Mouse (Mus musculus): Measurements from ENCODE around the gene Zdhhc3. TPM values are rescaled to one million over a fixed set of nuclear protein-coding genes. Genes with fewer than 3 reads are reported as not detected.

Gene Zdhhc3
- polyA plus RNA-seq, 1 experiment = 44.0 TPM

GRCm38 (mm10) chr9:123090844-123091243 lies 22.2 kb downstream of the Zdhhc3 start:
- Histone ChIP-seq H3K27me3 (ENCODE audit: control insufficient read depth, insufficient read depth, insufficient read length) (no peaks in the 10 kb centered on the region), H3K79me2 (ENCODE audit: control insufficient read depth, insufficient read depth) (no peaks in the 10 kb centered on the region), H3ac (ENCODE audit: control insufficient read depth, insufficient read length) (no peak overlapping the region), H3K4me2 (ENCODE audit: low read depth) (no peak overlapping the region), H3K4me3 (no peak overlapping the region), H3K36me3 (ENCODE audit: control insufficient read depth, insufficient read depth) (peaks cover 26% of the 10 kb centered on the region)
- TF ChIP-seq SRF (IDR thresholded peaks at IDR 0.05; ENCODE audit: control insufficient read depth, insufficient read length, low read depth) (no peak), E2F4 (IDR thresholded peaks at IDR 0.05; ENCODE audit: insufficient read depth) (no peak), MYOG (IDR thresholded peaks at IDR 0.05; ENCODE audit: control insufficient read depth in 1 of 3, insufficient read depth in 1 of 3, insufficient read length in 2 of 3, low read depth in 2 of 3) (no peak), POLR2A (IDR thresholded peaks at IDR 0.05; ENCODE audit: insufficient read length, low read depth) (no peak), MYOD1 (IDR thresholded peaks at IDR 0.05; ENCODE audit: control insufficient read depth in 1 of 3, insufficient read length in 2 of 3, low read depth in 2 of 3) (no peak), REST (IDR thresholded peaks at IDR 0.05; ENCODE audit: insufficient read depth, insufficient read length) (no peak), USF1 (IDR thresholded peaks at IDR 0.05; ENCODE audit: low read depth) (no peak), CEBPB (IDR thresholded peaks at IDR 0.05; ENCODE audit: insufficient read depth, poor library complexity, severe bottlenecking) (no peak), MAX (IDR thresholded peaks at IDR 0.05; ENCODE audit: low read depth) (no peak)

GRCm38 (mm10) chr9:123087558-123087957 lies 25.4 kb downstream of the Zdhhc3 start:
- Histone ChIP-seq H3K36me3 (ENCODE audit: control insufficient read depth, insufficient read depth) (peaks cover 34% of the 10 kb centered on the region), H3K4me3 (no peak overlapping the region), H3K79me2 (ENCODE audit: control insufficient read depth, insufficient read depth) (no peaks in the 10 kb centered on the region), H3K27me3 (ENCODE audit: control insufficient read depth, insufficient read depth, insufficient read length) (no peaks in the 10 kb centered on the region), H3ac (ENCODE audit: control insufficient read depth, insufficient read length) (no peak overlapping the region), H3K4me2 (ENCODE audit: low read depth) (no peak overlapping the region)
- TF ChIP-seq POLR2AphosphoS2 (IDR thresholded peaks at IDR 0.05; ENCODE audit: insufficient read length, low read depth) = no peak
- no peak for TF ChIP-seq E2F4 (IDR thresholded peaks at IDR 0.05; ENCODE audit: insufficient read depth)
- no peak for TF ChIP-seq MYOD1 (IDR thresholded peaks at IDR 0.05; ENCODE audit: control insufficient read depth in 1 of 3, insufficient read length in 2 of 3, low read depth in 2 of 3)
- TF ChIP-seq MYOG (IDR thresholded peaks at IDR 0.05; ENCODE audit: control insufficient read depth in 1 of 3, insufficient read depth in 1 of 3, insufficient read length in 2 of 3, low read depth in 2 of 3) = no peak
- TF ChIP-seq MAX (IDR thresholded peaks at IDR 0.05; ENCODE audit: low read depth) = no peak
- TF ChIP-seq REST (IDR thresholded peaks at IDR 0.05; ENCODE audit: insufficient read depth, insufficient read length) = no peak
- no peak for TF ChIP-seq TCF12 (IDR thresholded peaks at IDR 0.05; ENCODE audit: insufficient read depth, poor library complexity, severe bottlenecking)

DNA sequence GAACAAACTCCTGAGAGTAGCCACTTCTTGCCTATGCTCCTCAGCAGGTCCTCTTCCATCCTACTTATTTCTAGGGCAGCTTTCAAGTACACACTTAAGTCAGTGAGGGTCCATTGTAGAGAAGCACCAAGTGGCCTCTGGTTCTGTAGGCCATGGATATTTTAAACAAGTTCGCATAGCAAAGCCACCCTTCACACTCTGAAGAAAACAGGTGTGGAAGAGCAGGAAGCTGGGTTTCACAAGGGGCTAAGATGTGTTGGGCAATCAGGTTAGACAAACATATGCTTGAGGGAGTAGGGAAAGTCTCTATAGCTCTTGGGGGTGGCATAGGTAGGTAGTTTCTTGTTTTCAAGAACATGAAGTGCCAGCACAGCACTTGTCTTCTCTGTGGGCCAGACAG lies 27.6 kb downstream of the Zdhhc3 start:
- H3K36me3 ChIP-seq (ENCODE audit: control insufficient read depth, insufficient read depth) = peaks cover 34% of the 10 kb centered on the region
- no peak overlapping the region for H3ac ChIP-seq (ENCODE audit: control insufficient read depth, insufficient read length)
- no peak for TF ChIP-seq REST (IDR thresholded peaks at IDR 0.05; ENCODE audit: insufficient read depth, insufficient read length)
- no peak overlapping the region for H3K4me2 ChIP-seq (ENCODE audit: low read depth)
- no peak overlapping the region for H3K4me3 ChIP-seq
- no peaks in the 10 kb centered on the region for H3K79me2 ChIP-seq (ENCODE audit: control insufficient read depth, insufficient read depth)
- no peaks in the 10 kb centered on the region for H3K27me3 ChIP-seq (ENCODE audit: control insufficient read depth, insufficient read depth, insufficient read length)

DNA sequence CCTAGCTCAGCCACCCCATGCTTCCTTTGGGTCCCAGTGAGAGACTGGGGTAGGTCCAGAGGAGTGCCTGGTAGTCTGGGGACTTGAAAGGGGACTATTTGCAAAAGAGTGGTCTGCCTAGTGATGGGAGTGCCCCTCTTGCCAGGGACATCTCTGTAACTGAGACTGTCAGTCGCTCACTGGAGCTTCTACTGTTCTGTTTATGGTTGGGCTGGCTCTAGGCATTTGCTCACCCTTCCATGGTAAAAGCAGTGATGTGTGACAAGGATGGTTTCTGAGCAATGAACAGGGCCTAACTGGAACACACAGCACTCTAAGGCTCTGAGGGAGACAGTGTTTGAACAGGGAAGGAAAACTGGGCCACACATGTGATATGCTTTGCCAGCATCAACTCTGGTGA lies 32.2 kb downstream of the Zdhhc3 start:
- Histone ChIP-seq H3K4me3 (no peak overlapping the region), H3ac (ENCODE audit: control insufficient read depth, insufficient read length) (no peak overlapping the region), H3K4me2 (ENCODE audit: low read depth) (no peak overlapping the region), H3K36me3 (ENCODE audit: control insufficient read depth, insufficient read depth) (peaks cover 20% of the 10 kb centered on the region), H3K27me3 (ENCODE audit: control insufficient read depth, insufficient read depth, insufficient read length) (no peaks in the 10 kb centered on the region), H3K79me2 (ENCODE audit: control insufficient read depth, insufficient read depth) (no peaks in the 10 kb centered on the region)
- no peak for TF ChIP-seq TCF3 (IDR thresholded peaks at IDR 0.05; ENCODE audit: insufficient read length, low read depth)
- no peak for TF ChIP-seq SRF (IDR thresholded peaks at IDR 0.05; ENCODE audit: control insufficient read depth, insufficient read length, low read depth)
- TF ChIP-seq REST (IDR thresholded peaks at IDR 0.05; ENCODE audit: insufficient read depth, insufficient read length) = no peak
- TF ChIP-seq CEBPB (IDR thresholded peaks at IDR 0.05; ENCODE audit: insufficient read depth, poor library complexity, severe bottlenecking) = no peak
- TF ChIP-seq TCF12 (IDR thresholded peaks at IDR 0.05; ENCODE audit: insufficient read depth, poor library complexity, severe bottlenecking) = no peak
- TF ChIP-seq POLR2AphosphoS2 (IDR thresholded peaks at IDR 0.05; ENCODE audit: insufficient read length, low read depth) = no peak
- TF ChIP-seq USF1 (IDR thresholded peaks at IDR 0.05; ENCODE audit: low read depth) = no peak
- no peak for TF ChIP-seq MAX (IDR thresholded peaks at IDR 0.05; ENCODE audit: low read depth)
- TF ChIP-seq MYOD1 (IDR thresholded peaks at IDR 0.05; ENCODE audit: control insufficient read depth in 1 of 3, insufficient read length in 2 of 3, low read depth in 2 of 3) = no peak
- no peak for TF ChIP-seq POLR2A (IDR thresholded peaks at IDR 0.05; ENCODE audit: insufficient read length, low read depth)
- TF ChIP-seq E2F4 (IDR thresholded peaks at IDR 0.05; ENCODE audit: insufficient read depth) = no peak
- no peak for TF ChIP-seq MYOG (IDR thresholded peaks at IDR 0.05; ENCODE audit: control insufficient read depth in 1 of 3, insufficient read depth in 1 of 3, insufficient read length in 2 of 3, low read depth in 2 of 3)

- Histone ChIP-seq H3K4me3 (no peak overlapping the region), H3K79me2 (ENCODE audit: control insufficient read depth, insufficient read depth) (no peaks in the 10 kb centered on the region), H3K36me3 (ENCODE audit: control insufficient read depth, insufficient read depth) (peaks cover 23% of the 10 kb centered on the region), H3K4me2 (ENCODE audit: low read depth) (no peak overlapping the region), H3ac (ENCODE audit: control insufficient read depth, insufficient read length) (no peak overlapping the region), H3K27me3 (ENCODE audit: control insufficient read depth, insufficient read depth, insufficient read length) (no peaks in the 10 kb centered on the region)
- TF ChIP-seq POLR2AphosphoS2 (IDR thresholded peaks at IDR 0.05; ENCODE audit: insufficient read length, low read depth) = no peak
Measured at GRCm38 (mm10) chr9:123080355-123080754, 32.6 kb downstream of the Zdhhc3 start.

DNA sequence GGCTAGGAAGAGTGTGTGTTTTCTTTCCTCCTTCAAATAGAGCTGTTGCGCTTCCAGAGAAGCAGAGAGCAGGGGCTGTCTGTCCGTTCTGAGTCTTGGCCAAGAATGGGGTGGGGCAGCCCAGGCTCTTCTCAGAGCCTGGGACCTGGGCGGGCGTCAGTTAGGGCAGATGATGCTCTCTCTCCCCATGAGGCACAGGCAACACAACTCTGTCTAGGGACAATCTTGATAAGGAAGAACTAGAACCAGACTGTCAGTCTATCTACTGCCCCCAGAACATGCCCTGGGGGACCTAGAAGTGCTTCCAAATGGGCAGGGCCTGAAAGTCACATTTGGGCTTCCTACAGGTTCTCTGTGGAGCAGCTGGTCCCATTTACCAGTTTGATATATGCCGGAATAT lies 33.9 kb downstream of the Zdhhc3 start:
- no peaks in the 10 kb centered on the region for H3K27me3 ChIP-seq (ENCODE audit: control insufficient read depth, insufficient read depth, insufficient read length)

More for the DNA sequence above, 33.9 kb downstream of the Zdhhc3 start:
- Histone ChIP-seq H3K36me3 (ENCODE audit: control insufficient read depth, insufficient read depth) (peaks cover 17% of the 10 kb centered on the region), H3K79me2 (ENCODE audit: control insufficient read depth, insufficient read depth) (no peaks in the 10 kb centered on the region), H3K4me2 (ENCODE audit: low read depth) (no peak overlapping the region), H3ac (ENCODE audit: control insufficient read depth, insufficient read length) (no peak overlapping the region), H3K4me3 (no peak overlapping the region)
- TF ChIP-seq CEBPB (IDR thresholded peaks at IDR 0.05; ENCODE audit: insufficient read depth, poor library complexity, severe bottlenecking) (no peak), POLR2AphosphoS2 (IDR thresholded peaks at IDR 0.05; ENCODE audit: insufficient read length, low read depth) (no peak), MYOD1 (IDR thresholded peaks at IDR 0.05; ENCODE audit: control insufficient read depth in 1 of 3, insufficient read length in 2 of 3, low read depth in 2 of 3) (no peak), POLR2A (IDR thresholded peaks at IDR 0.05; ENCODE audit: insufficient read length, low read depth) (no peak), E2F4 (IDR thresholded peaks at IDR 0.05; ENCODE audit: insufficient read depth) (no peak), SRF (IDR thresholded peaks at IDR 0.05; ENCODE audit: control insufficient read depth, insufficient read length, low read depth) (no peak), TCF12 (IDR thresholded peaks at IDR 0.05; ENCODE audit: insufficient read depth, poor library complexity, severe bottlenecking) (no peak), MYOG (IDR thresholded peaks at IDR 0.05; ENCODE audit: control insufficient read depth in 1 of 3, insufficient read depth in 1 of 3, insufficient read length in 2 of 3, low read depth in 2 of 3) (no peak), TCF3 (IDR thresholded peaks at IDR 0.05; ENCODE audit: insufficient read length, low read depth) (no peak)

Measured in myocyte (in vitro differentiated cells).